Mouse (Mus musculus): Measurements from ENCODE around the gene Gm14124. TPM values are rescaled to one million over a fixed set of nuclear protein-coding genes. Genes with fewer than 3 reads are reported as not detected.

Gene Gm14124
- polyA plus RNA-seq (2015; fragmentation: Illumina TruSeq; extraction: RNeasy Lipid Tissue Mini Kit (QIAGEN cat#74804); ENCODE audit: insufficient read depth, low read depth, low replicate concordance), result not detected

DNA sequence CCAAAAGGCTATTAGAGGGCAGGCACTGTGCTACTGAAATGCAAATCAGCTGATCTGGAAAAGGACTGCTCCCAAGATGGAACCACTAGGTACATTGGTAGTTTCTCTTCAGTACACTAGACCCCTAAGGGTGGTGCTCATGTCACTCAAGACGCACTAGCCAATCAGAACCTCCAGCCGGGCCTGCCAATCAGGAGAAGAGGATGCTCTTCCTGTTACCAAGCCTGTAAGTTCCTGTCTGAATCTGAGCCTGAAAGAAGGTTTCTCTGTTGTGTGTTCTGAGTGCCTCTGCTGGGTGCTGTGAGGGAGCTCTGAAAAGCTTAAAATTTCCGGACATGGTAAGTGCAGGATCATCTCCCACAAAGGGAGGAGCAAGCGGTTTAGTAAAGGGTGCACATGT is at the start of gene Gm14124:
Gm14124 (plus strand) TSS at position 227 of the 400 bp plus-strand sequence.

DNA sequence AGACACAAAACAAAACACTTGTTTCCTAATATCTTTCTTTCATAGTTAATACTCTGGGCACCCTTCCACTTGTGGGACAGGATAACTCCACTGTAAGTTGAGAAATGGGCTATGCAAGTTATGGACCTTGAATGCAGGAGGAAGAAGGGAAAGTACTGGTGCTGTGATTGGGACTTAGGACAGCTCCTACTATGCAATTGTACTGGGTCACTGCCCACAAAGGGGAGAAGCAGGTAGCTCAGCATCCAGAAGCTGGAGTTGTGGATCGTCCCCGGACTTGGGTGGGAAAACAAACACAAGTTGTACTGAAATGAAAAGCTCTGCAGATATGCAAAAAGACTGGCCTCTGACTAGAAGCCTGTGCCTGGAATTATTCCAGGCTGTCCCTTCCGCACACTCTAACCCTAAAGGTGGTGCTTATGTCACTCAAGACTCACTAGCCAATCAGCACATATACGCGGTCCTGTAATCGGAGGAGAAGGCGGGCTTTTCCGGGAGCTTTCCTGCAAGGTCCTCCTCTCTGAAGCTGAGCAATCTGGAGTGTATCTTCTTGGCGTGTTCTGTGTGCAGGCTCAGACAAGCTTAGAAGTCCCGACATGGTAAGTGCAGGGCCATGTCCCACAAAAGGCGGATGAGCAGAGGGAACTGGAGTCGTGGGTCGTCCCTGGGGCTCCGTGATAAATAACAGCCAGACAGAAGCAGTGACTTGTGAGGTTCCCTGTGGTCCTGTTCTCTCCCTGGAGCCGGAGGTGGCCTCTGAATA is 39.5 kb upstream of the Gm14124 start, which contains the start of gene Zfp937:
Zfp937 (plus strand) TSS at position 474 of the 763 bp plus-strand sequence.

DNA sequence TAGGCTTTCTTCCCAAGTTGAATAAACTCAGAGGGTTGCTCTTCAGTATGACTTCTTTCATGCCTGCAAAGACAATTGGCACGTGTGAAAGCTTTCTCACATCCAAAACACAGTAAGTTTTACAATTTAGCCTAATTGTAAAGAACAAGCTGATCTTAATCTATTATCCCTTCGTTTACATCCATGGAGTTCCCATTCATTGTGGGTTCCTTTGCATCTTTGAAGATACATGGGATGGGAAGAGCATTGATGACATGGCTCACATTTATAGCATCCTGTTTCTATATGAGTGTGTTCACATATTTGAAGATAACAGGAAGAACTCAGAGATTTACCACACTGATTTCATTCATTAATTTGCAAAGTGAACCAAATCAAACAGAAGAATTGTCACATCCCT is 1.8 kb upstream of the Gm14124 start, which contains the start of gene Gm21994:
Gm21994 (minus strand) TSS at position 101 of the 400 bp plus-strand sequence.

Other genes starting within 250 kb of the Gm14124 start
- gene Zfp120, start 120.8 kb upstream of the Gm14124 start, polyA plus RNA-seq (2015; fragmentation: Illumina TruSeq; extraction: RNeasy Lipid Tissue Mini Kit (QIAGEN cat#74804); ENCODE audit: insufficient read depth, low read depth, low replicate concordance), result 2.2 TPM
- not detected for gene Gm10770, start 77.8 kb upstream of the Gm14124 start, polyA plus RNA-seq (2015; fragmentation: Illumina TruSeq; extraction: RNeasy Lipid Tissue Mini Kit (QIAGEN cat#74804); ENCODE audit: insufficient read depth, low read depth, low replicate concordance)
- not detected for gene Gm14139, start 75.8 kb upstream of the Gm14124 start, polyA plus RNA-seq (2015; fragmentation: Illumina TruSeq; extraction: RNeasy Lipid Tissue Mini Kit (QIAGEN cat#74804); ENCODE audit: insufficient read depth, low read depth, low replicate concordance)
- gene Zfp937, start 39.4 kb upstream of the Gm14124 start, polyA plus RNA-seq (2015; fragmentation: Illumina TruSeq; extraction: RNeasy Lipid Tissue Mini Kit (QIAGEN cat#74804); ENCODE audit: insufficient read depth, low read depth, low replicate concordance), result 1.1 TPM
- 1.5 TPM for gene Gm21994, start 1.9 kb upstream of the Gm14124 start, polyA plus RNA-seq (2015; fragmentation: Illumina TruSeq; extraction: RNeasy Lipid Tissue Mini Kit (QIAGEN cat#74804); ENCODE audit: insufficient read depth, low read depth, low replicate concordance)
- not detected for gene Gm10130, start 66.2 kb downstream of the Gm14124 start, polyA plus RNA-seq (2015; fragmentation: Illumina TruSeq; extraction: RNeasy Lipid Tissue Mini Kit (QIAGEN cat#74804); ENCODE audit: insufficient read depth, low read depth, low replicate concordance)
- gene 3300002I08Rik, start 105.2 kb downstream of the Gm14124 start, polyA plus RNA-seq (2015; fragmentation: Illumina TruSeq; extraction: RNeasy Lipid Tissue Mini Kit (QIAGEN cat#74804); ENCODE audit: insufficient read depth, low read depth, low replicate concordance), result not detected
- gene Zfp442, start 194.0 kb downstream of the Gm14124 start, polyA plus RNA-seq (2015; fragmentation: Illumina TruSeq; extraction: RNeasy Lipid Tissue Mini Kit (QIAGEN cat#74804); ENCODE audit: insufficient read depth, low read depth, low replicate concordance), result 0.28 TPM
- gene Zfp345, start 227.6 kb downstream of the Gm14124 start, polyA plus RNA-seq (2015; fragmentation: Illumina TruSeq; extraction: RNeasy Lipid Tissue Mini Kit (QIAGEN cat#74804); ENCODE audit: insufficient read depth, low read depth, low replicate concordance), result not detected